Mouse (Mus musculus) lung, postnatal 0 days (tissue): ENCODE results near the gene Plxdc1.

Source experiments
- CTCF ChIP-seq: IDR thresholded peaks from 2 replicates; pipeline ENCODE4 v1.5.1; 2016; ENCODE audit warnings: antibody characterized with exemption, mild to moderate bottlenecking
- EP300 ChIP-seq: IDR thresholded peaks from 2 replicates; pipeline ENCODE4 v1.6.1; 2016; ENCODE audit warnings: antibody characterized with exemption, mild to moderate bottlenecking, control low read depth

DNA sequence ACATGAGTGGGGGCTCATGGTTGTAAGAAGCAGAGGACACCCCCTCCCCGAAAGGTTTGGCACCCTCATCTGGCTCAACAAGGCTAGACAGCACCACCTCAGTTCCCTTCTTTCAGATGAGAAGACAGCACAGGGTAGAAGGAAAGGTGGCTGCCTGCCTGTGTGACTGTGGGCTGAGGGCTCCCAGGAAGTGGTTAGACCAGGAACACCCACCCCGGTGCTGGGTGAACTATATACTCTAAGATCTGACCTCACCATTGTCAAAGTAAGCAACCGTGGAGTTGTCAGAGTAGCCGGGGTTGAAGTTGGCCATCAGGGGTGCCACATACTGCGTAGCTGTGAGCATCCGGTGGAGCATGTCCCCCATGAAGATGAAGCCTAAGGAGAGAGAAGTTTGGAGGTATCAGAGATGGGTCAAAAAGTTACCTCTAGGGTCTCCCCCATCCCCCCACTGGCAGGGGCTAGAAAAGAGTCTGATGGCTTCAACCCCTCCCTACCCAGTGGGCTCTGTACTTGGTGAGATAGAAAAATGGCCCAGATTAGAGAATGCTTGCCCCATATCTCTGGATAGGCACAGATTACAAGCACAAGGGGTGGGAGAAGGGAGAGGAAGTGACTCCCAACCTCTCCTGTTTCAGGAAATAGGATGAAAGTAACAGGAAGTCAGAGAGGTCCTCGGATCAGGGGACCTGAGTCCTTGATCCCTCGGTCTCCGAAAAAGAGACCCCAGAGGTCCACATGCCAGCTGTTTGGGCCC is 30.9 kb downstream of the Plxdc1 start:
- TF ChIP-seq CTCF, result no peak
- TF ChIP-seq EP300, result no peak
